Mouse (Mus musculus) MEL-GATA-1-ER (cell line): ENCODE measurements around the gene Wdtc1.

Source experiments
- DNase-seq: peaks from one replicate; pipeline ENCODE4 v3.0.0-alpha.2; 2012; ENCODE audit warnings: low read depth; ENCODE audit errors: extremely low read depth

Wdtc1 gene

DNA sequence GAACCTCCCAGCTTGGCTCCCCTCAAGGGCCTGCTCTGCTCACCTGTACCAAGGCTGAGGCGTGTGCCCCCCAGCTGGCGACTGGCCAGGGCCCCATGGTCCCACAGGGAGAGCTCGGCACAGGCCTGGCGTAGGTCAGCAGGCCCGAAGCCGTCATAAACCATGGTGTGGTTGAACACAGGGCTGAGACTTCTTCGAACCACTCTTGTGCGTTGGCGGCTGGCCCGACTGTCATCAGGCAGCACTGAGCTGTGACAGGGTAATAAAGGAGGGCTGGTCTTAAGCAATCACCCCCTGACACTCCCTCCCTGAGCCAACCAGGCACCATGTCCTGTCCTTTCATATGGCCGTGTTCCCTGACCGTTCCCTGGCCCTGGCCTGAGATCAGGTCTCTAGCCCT, 99.9 kb downstream of the Wdtc1 start:
- no peak for DNase-seq

DNA sequence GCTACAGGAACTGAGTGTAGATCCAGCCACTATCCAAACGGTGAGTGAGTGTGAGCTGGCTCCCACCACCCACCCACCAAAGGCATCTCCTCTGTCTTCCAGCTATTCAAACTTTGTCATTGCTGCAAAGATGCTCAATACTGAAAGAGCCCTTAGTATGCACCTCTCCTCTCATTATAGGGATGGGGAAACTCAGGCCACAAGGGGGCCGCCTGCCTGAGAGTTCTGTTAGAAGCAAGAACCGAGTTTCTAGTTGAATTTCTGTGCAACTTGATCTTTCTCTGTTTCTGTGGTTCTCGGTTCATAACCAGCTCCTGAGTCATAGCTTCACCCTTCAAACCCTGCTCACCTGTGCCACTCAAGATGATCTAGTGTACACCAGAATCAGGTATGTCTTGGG, 101.2 kb downstream of the Wdtc1 start:
- no peak for DNase-seq

DNA sequence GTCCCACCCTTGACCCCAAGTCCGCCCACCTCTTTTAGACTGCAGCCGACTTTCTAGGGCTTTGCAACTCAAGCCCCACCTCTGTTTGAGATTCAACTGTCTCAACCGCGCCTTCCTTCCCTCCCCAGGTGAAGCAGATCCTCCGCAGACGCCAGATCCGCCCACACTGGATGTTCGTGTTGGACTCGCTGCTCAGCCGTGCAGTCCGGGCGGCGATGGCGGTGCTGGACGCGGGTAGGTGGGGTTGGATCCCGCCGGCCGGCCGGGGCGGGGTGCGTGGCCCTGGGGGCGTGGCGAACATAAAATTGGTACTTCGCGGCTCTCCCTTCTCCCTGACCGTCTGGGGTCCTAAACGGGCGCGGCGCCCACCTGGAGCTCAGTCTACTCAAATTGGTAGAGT, 102.1 kb downstream of the Wdtc1 start:
- DNase-seq, result no peak

DNA sequence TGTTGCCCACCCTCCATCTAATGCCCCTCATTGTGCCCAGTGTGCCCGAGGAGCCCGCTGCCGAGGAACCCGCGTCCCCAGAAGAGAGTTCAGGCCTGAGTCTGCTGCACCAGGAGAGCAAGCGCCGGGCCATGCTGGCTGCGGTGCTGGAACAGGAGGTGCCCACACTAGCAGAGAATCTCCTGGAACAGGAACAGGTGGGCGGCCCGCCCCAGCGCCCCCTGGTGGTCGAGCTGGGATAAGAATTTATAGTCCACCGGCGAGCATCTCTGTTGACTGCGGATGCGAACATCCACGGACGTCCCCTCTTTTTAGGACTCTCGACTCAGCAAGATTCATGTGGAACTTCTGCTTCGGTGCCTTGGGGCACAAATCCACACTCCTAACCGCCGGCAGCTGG, 102.7 kb downstream of the Wdtc1 start:
- DNase-seq, result no peak

DNA sequence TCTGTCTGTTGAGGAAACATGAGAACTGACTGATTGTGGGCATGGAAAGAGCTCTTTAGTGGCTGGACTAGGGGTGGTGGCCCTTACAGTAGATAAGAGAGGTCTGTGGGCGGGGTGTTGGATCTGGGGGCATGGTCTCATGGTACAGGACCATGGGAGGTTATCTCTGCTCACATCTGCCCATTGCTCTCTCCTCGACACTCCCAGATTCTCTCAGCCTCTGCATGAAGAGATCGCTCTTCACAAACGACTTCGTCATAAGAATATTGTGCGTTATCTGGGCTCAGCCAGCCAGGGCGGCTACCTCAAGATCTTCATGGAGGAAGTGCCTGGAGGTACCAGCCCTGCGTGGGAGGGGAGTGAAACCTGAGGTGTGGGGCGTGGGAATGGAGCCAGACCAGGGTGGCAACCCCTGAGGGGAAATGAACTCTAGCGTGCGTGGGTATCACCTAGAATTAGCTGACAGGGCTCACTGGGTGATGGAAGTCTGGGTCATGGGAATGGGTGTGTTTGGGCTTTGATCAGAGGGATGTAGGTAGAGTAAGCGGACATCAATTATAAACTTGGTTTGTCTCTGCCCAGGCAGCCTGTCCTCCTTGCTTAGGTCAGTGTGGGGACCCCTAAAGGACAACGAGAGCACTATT, 105.4 kb downstream of the Wdtc1 start:
- peak; percentile 90 for DNase-seq

DNA sequence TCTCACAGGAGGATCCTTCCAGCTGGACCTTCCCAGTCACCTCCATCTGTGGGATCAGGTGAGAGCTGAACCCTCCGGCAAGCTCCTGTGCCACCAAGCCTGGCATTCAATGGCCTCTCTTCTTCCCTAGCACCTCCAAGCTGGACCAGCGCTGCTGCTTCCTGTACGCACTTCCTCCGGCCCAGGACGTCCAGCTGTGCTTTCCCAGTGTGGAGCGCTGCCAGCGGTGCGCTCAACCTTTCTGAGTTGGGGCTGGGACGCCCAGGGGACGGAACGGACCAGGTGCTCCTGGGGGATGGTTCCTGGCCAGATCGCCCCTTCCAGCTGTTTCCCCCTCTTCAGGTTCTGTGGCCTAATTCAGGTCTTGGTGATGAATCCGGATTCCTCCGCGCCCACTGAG, 106.2 kb downstream of the Wdtc1 start:
- no peak for DNase-seq

DNA sequence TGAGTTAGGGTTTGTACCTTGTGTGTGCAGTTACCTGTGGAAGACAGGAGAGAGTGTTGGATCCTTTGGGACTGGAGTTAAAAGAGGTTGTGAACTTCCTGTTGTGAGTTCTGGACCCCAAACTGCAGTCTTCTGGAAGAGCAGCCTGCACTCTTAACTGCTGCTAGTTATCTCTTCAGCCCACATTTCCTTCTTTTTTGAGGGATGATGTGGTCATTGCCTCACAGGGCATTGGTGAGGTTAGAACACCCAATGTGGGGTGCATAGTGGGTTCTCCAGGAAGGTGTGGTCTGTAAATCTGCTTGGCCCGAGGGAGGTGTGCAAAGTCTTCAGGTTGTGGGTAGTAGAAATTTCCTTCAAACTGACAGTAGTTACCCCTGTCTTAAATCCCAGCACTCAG, 109.0 kb downstream of the Wdtc1 start:
- peak; percentile 77 for DNase-seq

DNA sequence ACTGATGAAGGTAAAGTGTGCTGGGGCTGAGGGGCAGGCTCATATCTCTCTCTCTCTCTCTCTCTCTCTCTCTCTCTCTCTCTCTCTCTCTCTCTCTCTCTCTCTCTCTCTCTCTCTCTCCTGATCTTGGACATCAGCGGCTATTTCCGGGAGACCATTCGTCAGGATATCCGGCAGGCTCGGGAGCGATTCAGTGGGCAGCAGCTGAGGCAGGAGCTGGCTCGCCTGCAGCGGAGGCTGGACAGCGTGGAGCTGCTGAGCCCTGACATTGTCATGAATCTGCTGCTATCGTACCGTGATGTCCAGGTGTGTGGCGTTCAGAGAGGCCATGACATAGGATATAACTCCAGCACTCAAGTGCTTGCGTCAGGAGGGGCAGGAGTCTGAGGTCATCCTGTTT, 109.7 kb downstream of the Wdtc1 start:
- no peak for DNase-seq

DNA sequence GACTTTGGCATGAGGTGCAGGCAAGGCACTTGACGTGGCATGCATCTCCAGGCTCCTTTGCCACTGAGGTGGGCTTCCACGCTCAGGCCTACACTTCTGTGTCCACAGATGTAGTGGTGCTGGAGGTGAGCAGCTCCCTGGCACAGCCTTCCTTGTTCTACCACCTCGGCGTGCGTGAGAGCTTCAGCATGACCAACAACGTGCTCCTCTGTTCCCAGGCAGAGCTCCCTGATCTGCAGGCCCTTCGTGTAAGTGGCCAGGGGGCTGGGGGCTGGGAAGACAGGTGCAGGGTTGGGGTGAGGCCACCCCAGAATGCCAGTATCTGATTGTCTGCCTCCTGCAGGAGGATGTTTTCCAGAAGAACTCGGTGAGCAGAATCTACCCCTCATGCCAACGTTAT, 110.6 kb downstream of the Wdtc1 start:
- DNase-seq, result no peak
